In genomic region chr17:50510741-50511140, GRCm38 (mm10) we compare ENCODE assay signal across 8 mouse cellular contexts. TPM values are rescaled to one million over a fixed set of nuclear protein-coding genes. Genes with fewer than 3 reads are reported as not detected.
DNase-seq lines count a peak whose midpoint lies in the region; ATAC-seq and TF ChIP-seq lines count a peak whose summit lies in the region.

No protein-coding gene starts in this region.

- H3K27me3 ChIP-seq in kidney, embryonic 16.5 days (ENCODE audit: insufficient read depth, low read length), result peaks cover 3% of the 10 kb centered on the region
- H3K27me3 ChIP-seq in embryonic facial prominence, embryonic 14.5 days (replicated peaks; ENCODE audit: control insufficient read depth, insufficient read depth, low read length), result no peaks in the 10 kb centered on the region
- no peaks in the 10 kb centered on the region for H3K27me3 ChIP-seq in intestine, embryonic 16.5 days (replicated peaks; ENCODE audit: control insufficient read depth, insufficient read depth, low read length)
- no peaks in the 10 kb centered on the region for H3K27me3 ChIP-seq in myocyte (ENCODE audit: control insufficient read depth, insufficient read depth, insufficient read length)

- ATAC-seq in kidney, embryonic 16.5 days (ENCODE audit: low FRiP score, low TSS enrichment), result no peak
- ATAC-seq in embryonic facial prominence, embryonic 14.5 days (ENCODE audit: low read depth), result no peak
- no peak for ATAC-seq in intestine, embryonic 16.5 days

- H3K27ac ChIP-seq in kidney, embryonic 16.5 days (ENCODE audit: low read length), result no peak overlapping the region
- H3K27ac ChIP-seq in embryonic facial prominence, embryonic 14.5 days (replicated peaks; ENCODE audit: low read depth, low read length), result no peak overlapping the region
- H3K27ac ChIP-seq in intestine, embryonic 16.5 days (ENCODE audit: low read length), result no peak overlapping the region

- H3K4me2 ChIP-seq in kidney, embryonic 16.5 days (replicated peaks; ENCODE audit: low read depth, low read length), result peak overlapping the region; percentile 66
- H3K4me2 ChIP-seq in embryonic facial prominence, embryonic 14.5 days (ENCODE audit: low read depth, low read length), result peak overlapping the region; percentile 64
- H3K4me2 ChIP-seq in intestine, embryonic 16.5 days (ENCODE audit: low read depth, low read length), result peak overlapping the region; percentile 91
- H3K4me2 ChIP-seq in myocyte (ENCODE audit: low read depth), result peak overlapping the region; percentile 86

- no peak overlapping the region for H3ac ChIP-seq in myocyte (ENCODE audit: control insufficient read depth, insufficient read length)

- peaks cover 9% of the 10 kb centered on the region for H3K4me1 ChIP-seq in kidney, embryonic 16.5 days (ENCODE audit: insufficient read depth, low read length)
- H3K4me1 ChIP-seq in embryonic facial prominence, embryonic 14.5 days (ENCODE audit: control insufficient read depth, insufficient read depth, low read length), result no peaks in the 10 kb centered on the region
- H3K4me1 ChIP-seq in intestine, embryonic 16.5 days (ENCODE audit: control insufficient read depth, insufficient read depth, low read length), result peaks cover 14% of the 10 kb centered on the region; the same call in 1 of the 2 replicates

- DNase-seq in kidney, adult 8-10 months, result no peak
- no peak for DNase-seq in embryonic facial prominence, embryonic 14.5 days (ENCODE audit: low spot score)
- DNase-seq in frontal cortex, adult 2 months (ENCODE audit: extremely low spot score in 1 of 2, low spot score in 1 of 2), result no peak
- DNase-seq in left cerebral cortex, adult 18-20 months (ENCODE audit: low spot score in 2 of 2), result no peak
- no peak for DNase-seq in kidney, postnatal 14 days

- H3K9me3 ChIP-seq in kidney, embryonic 16.5 days (ENCODE audit: low read length), result no peaks in the 10 kb centered on the region
- H3K9me3 ChIP-seq in embryonic facial prominence, embryonic 14.5 days (ENCODE audit: control insufficient read depth, low read length), result no peaks in the 10 kb centered on the region
- H3K9me3 ChIP-seq in intestine, embryonic 16.5 days (ENCODE audit: control insufficient read depth, low read length), result no peaks in the 10 kb centered on the region

- peaks cover 50% of the 10 kb centered on the region for H3K79me2 ChIP-seq in myocyte (ENCODE audit: control insufficient read depth, insufficient read depth)

- WGBS in kidney, embryonic 16.5 days, result 84% methylated on average over 1 of the region's 1 CpGs
- 79% methylated on average over 1 of the region's 1 CpGs for WGBS in embryonic facial prominence, embryonic 14.5 days
- 62% methylated on average over 1 of the region's 1 CpGs for WGBS in intestine, embryonic 16.5 days

- 0 out of 2 replicates have a peak overlapping the region, but pooled peaks have one; percentile 26 for H3K9ac ChIP-seq in kidney, embryonic 16.5 days (replicated peaks; ENCODE audit: low read length)
- no peak overlapping the region; the same call in 1 of the 2 replicates for H3K9ac ChIP-seq in embryonic facial prominence, embryonic 14.5 days (ENCODE audit: low read depth, low read length)
- peak overlapping the region; percentile 3; the same call in 1 of the 2 replicates for H3K9ac ChIP-seq in intestine, embryonic 16.5 days (ENCODE audit: low read depth, low read length)

- H3K4me3 ChIP-seq in kidney, embryonic 16.5 days (ENCODE audit: low read length), result 0 out of 2 replicates have a peak overlapping the region, but pooled peaks have one; percentile 6
- peak overlapping the region; percentile 91 for H3K4me3 ChIP-seq in embryonic facial prominence, embryonic 14.5 days (ENCODE audit: low read depth, low read length)
- H3K4me3 ChIP-seq in intestine, embryonic 16.5 days (ENCODE audit: low read length), result peak overlapping the region; percentile 91
- peak overlapping the region; percentile 50 for H3K4me3 ChIP-seq in myocyte

- TF ChIP-seq POLR2A in myocyte (IDR thresholded peaks at IDR 0.05; ENCODE audit: insufficient read length, low read depth), result no peak

- no peaks in the 10 kb centered on the region for H3K36me3 ChIP-seq in kidney, embryonic 16.5 days (ENCODE audit: insufficient read depth, low read length)
- no peaks in the 10 kb centered on the region for H3K36me3 ChIP-seq in embryonic facial prominence, embryonic 14.5 days (ENCODE audit: control insufficient read depth, insufficient read depth, low read length)
- no peaks in the 10 kb centered on the region for H3K36me3 ChIP-seq in intestine, embryonic 16.5 days (ENCODE audit: control insufficient read depth, insufficient read depth, low read length)
- H3K36me3 ChIP-seq in myocyte (ENCODE audit: control insufficient read depth, insufficient read depth), result no peaks in the 10 kb centered on the region

TF ChIP-seq in myocyte, 11 proteins besides CTCF, POLR2A, EP300 and RAD21:
- TF ChIP-seq USF1 (IDR thresholded peaks at IDR 0.05; ENCODE audit: low read depth) (no peak), POLR2AphosphoS2 (IDR thresholded peaks at IDR 0.05; ENCODE audit: insufficient read length, low read depth) (no peak), MYOD1 (IDR thresholded peaks at IDR 0.05; ENCODE audit: control insufficient read depth in 1 of 3, insufficient read length in 2 of 3, low read depth in 2 of 3) (no peak), TCF3 (IDR thresholded peaks at IDR 0.05; ENCODE audit: insufficient read length, low read depth) (no peak), REST (IDR thresholded peaks at IDR 0.05; ENCODE audit: insufficient read depth, insufficient read length) (no peak)
TF ChIP-seq in myocyte: peak in this region for 0.

RNA-seq across cellular contexts. Expression of gene Plcl2, which starts 1.5 kb away (rescaled TPM):
- 2.7 and 2.9 TPM in 2 replicates for polyA plus RNA-seq in kidney, embryonic 16.5 days (2015; fragmentation: Nextera tagmentation; extraction: Ambion mirVana)
- polyA plus RNA-seq in embryonic facial prominence, embryonic 14.5 days (2014; fragmentation: Nextera tagmentation; extraction: Ambion mirVana), result 5.9 and 6.4 TPM in 2 replicates
- 4.0 TPM in 2 replicates for polyA plus RNA-seq in intestine, embryonic 16.5 days (2015; fragmentation: Nextera tagmentation; extraction: Ambion mirVana)
- polyA plus RNA-seq in myocyte (2012; fragmentation: generic; extraction: Trizol), result 13.2 TPM
- polyA plus RNA-seq in frontal cortex, adult 2 months (2012; rRNA removed), result 26.0 and 26.4 TPM in 2 replicates
- 10 to 100 TPM; 91.8 to 94.5 TPM for total RNA-seq in left cerebral cortex, adult 18-20 months (2021)

Comparison
In these comparisons a context has a peak if more than half of its experiments do, and no peak if none do; other contexts are left out.
1. H3K4me3 ChIP-seq: peak in every context shown above with its lines; median percentile 91 in embryonic facial prominence, embryonic 14.5 days; 91 in intestine, embryonic 16.5 days; 50 in myocyte; 6 in kidney, embryonic 16.5 days.